Mouse (Mus musculus) embryonic fibroblast, embryonic 13.5 days (primary cell): ENCODE measurements around the gene Fgf14. TPM values are rescaled to one million over a fixed set of nuclear protein-coding genes. Genes with fewer than 3 reads are reported as not detected.

Experiments
- H3K27ac ChIP-seq: 2 replicates; pipeline ENCODE4 v1.5.1; 2012; ENCODE audit warnings: low read length, control low read depth, inconsistent platforms; ENCODE audit not compliant: insufficient read depth
- H3K4me1 ChIP-seq: 2 replicates; pipeline ENCODE4 v1.6.1; 2011; ENCODE audit warnings: low read length; ENCODE audit not compliant: control insufficient read depth, insufficient read depth
- H3K4me3 ChIP-seq: 2 replicates; pipeline ENCODE4 v1.5.1; 2011; ENCODE audit warnings: mild to moderate bottlenecking, control low read depth, low read length; ENCODE audit not compliant: insufficient read depth
- CTCF ChIP-seq: IDR thresholded peaks from 2 replicates; pipeline ENCODE4 v1.5.1; 2011; ENCODE audit warnings: mild to moderate bottlenecking, control low read depth, low read length, moderate library complexity, borderline replicate concordance; ENCODE audit not compliant: insufficient read depth
- POLR2A ChIP-seq: IDR thresholded peaks from 2 replicates; pipeline ENCODE4 v1.6.1; 2011; ENCODE audit warnings: low read depth, mild to moderate bottlenecking, control low read depth, low read length, moderate library complexity
- polyA plus RNA-seq: library from polyadenylated mRNA; stranded (reverse); fragments of >200 nt; gene quantifications from 2 replicates; pipeline ENCODE4 v1.2.4, GENCODE M21; 2011; ENCODE audit warnings: low read depth; ENCODE audit not compliant: missing spikeins, insufficient read length

Fgf14 gene
- 0.47 TPM in 1 of 2 replicates, not detected in the other for polyA plus RNA-seq

- peak within 1 kb of the TSS; percentile 20 for H3K4me3 ChIP-seq
- TF ChIP-seq POLR2A (no peak), CTCF (no peak)
- no peaks in the 10 kb centered on the region for H3K4me1 ChIP-seq
- no peak within 1 kb of the TSS for H3K27ac ChIP-seq
Measured at GRCm38 (mm10) chr14:124676506-124677177, at the start of gene Fgf14. TSS of gene Fgf14 (minus strand) at chr14:124677127.

- no peak overlapping the region for H3K27ac ChIP-seq
Measured at GRCm38 (mm10) chr14:124677379-124677778, 452 bp upstream of the Fgf14 start.

GRCm38 (mm10) chr14:124675654-124676505 is 1.0 kb downstream of the Fgf14 start:
- no peak overlapping the region for H3K27ac ChIP-seq
- no peak overlapping the region for H3K4me3 ChIP-seq
- TF ChIP-seq POLR2A (no peak), CTCF (no peak)
- no peaks in the 10 kb centered on the region for H3K4me1 ChIP-seq

More at GRCm38 (mm10) chr14:124677379-124677778, 452 bp upstream of the Fgf14 start:
- Histone ChIP-seq H3K4me1 (no peaks in the 10 kb centered on the region), H3K4me3 (peak overlapping the region; percentile 20)
- TF ChIP-seq CTCF (no peak), POLR2A (no peak)

- Histone ChIP-seq H3K4me3 (no peak overlapping the region), H3K27ac (no peak overlapping the region)
- TF ChIP-seq POLR2A = no peak
- TF ChIP-seq CTCF = no peak
Measured at GRCm38 (mm10) chr14:124675142-124675653, 1.7 kb downstream of the Fgf14 start.

GRCm38 (mm10) chr14:124674536-124675141 is 2.3 kb downstream of the Fgf14 start:
- no peaks in the 10 kb centered on the region for H3K4me1 ChIP-seq
- no peak overlapping the region for H3K4me3 ChIP-seq
- TF ChIP-seq CTCF = no peak
- no peak for TF ChIP-seq POLR2A
- no peak overlapping the region for H3K27ac ChIP-seq

More at GRCm38 (mm10) chr14:124675142-124675653, 1.7 kb downstream of the Fgf14 start:
- H3K4me1 ChIP-seq = no peaks in the 10 kb centered on the region

GRCm38 (mm10) chr14:124669739-124670138 is 7.2 kb downstream of the Fgf14 start:
- Histone ChIP-seq H3K4me1 (no peaks in the 10 kb centered on the region), H3K4me3 (no peak overlapping the region), H3K27ac (no peak overlapping the region)
- TF ChIP-seq CTCF (no peak), POLR2A (no peak)

GRCm38 (mm10) chr14:124642822-124643221 is 34.1 kb downstream of the Fgf14 start:
- Histone ChIP-seq H3K4me3 (no peak overlapping the region), H3K27ac (no peak overlapping the region), H3K4me1 (no peaks in the 10 kb centered on the region)
- no peak for TF ChIP-seq POLR2A
- no peak for TF ChIP-seq CTCF

- no peak for TF ChIP-seq CTCF
- no peak for TF ChIP-seq POLR2A
- no peaks in the 10 kb centered on the region for H3K4me1 ChIP-seq
- no peak overlapping the region for H3K27ac ChIP-seq
- H3K4me3 ChIP-seq = no peak overlapping the region
Measured at GRCm38 (mm10) chr14:124634881-124635280, 42.0 kb downstream of the Fgf14 start.

- Histone ChIP-seq H3K4me3 (no peak overlapping the region), H3K4me1 (no peaks in the 10 kb centered on the region), H3K27ac (no peak overlapping the region)
- no peak for TF ChIP-seq CTCF
- TF ChIP-seq POLR2A = no peak
Measured at GRCm38 (mm10) chr14:124613473-124613872, 63.5 kb downstream of the Fgf14 start.
